Mouse (Mus musculus) spleen, postnatal 4 days (tissue): ENCODE measurements at regions not wholly inside any gene's neighbourhood (a gene's known extent, or its start where the extent isn't known, plus 50 kb on each side); places are given as distances from the start of the nearest gene placed in this dataset.

ENCODE experiments used
- DNase-seq, 2 experiments: peaks; one replicate each; pipeline ENCODE4 v3.0.0; 2022; ENCODE audit warnings: low spot score in 2 of 2

DNA sequence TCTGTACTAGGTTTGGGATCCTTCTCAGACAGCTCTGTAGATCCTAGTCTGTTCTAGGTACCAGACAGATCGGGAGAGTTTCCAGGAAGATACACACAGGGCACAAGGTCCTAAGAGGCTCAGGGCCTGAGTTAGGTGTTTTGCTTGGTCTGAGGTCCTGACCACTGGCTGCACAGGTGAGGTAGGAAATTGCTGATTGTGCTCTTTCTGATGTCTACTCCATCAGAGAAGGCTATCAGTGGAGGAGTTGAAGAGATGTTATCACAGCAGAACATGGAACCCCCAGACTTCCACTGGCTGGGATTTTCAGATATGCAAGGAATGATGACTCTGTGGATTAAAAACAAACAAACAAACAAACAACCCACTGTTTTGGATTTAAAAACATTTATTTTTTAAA lies 61.1 kb downstream of the Rrm2 start:
- DNase-seq, result no peak

DNA sequence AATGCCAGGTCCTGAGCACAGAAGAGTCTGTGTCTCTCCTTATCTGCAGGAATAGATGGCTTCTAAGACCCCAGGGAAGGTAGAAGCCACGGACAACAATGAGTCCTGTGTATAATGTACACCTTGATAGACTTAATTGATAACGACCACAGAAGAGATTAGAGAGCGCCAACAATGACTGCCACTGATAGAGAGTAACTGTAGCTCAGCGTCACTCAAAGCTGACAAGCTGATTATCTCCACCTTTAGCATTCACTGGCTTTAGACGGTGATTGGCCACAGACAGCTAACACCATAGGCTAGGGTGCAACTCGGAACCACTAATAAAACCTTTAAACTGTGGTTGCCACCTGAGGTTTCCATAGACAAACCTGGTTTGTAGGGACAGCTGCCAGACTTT lies 57.9 kb upstream of the Mboat2 start:
- DNase-seq, result peak in 1 of 2 experiments; percentile 28

DNA sequence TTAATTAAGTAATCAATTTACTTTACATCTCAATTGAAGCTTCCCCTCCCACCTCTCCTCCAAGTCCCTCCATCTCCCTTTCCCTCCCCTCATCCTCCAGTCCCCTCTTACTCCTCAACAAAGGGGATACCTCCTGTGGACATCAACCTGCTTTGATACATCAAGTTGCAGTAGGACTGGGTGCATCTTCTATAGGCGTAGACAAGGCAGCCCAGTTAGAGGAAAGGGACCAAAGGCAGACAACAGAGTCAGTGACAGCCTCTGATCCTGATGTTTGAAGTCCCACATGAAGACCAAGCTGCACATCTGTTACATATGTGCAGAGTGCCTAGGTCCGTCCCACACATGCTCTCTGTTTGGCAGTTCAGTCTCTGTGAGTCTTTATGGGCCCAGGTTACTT lies 52.9 kb upstream of the Mboat2 start:
- DNase-seq, result no peak

GRCm38 (mm10) chr12:24778876-24779275 lies 51.8 kb upstream of the Mboat2 start:
- no peak for DNase-seq

DNA sequence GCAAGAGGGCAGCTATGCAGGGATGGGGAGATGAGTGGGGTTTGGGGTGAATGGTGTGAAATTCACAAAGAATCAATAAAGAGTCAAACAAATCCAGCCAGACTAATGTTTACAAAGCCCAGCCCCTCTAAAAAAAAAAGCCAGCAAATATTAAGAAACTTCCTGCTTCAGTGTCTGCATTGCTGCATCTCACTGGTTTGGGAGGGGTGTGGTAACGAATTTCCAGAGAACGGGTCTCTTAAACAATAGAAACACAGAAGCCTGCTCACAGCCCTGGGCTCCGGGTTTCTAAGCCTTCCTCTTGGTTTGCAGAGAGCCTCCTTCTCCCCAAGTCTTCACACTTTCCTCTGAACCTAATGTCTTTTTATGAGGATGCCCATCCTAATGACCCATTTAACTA lies 50.1 kb upstream of the Mboat2 start:
- DNase-seq, result no peak
